Mouse (Mus musculus): ENCODE data around the gene Mamdc4. TPM values are rescaled to one million over a fixed set of nuclear protein-coding genes. Genes with fewer than 3 reads are reported as not detected.

The Mamdc4 gene
- total RNA-seq, 2 experiments from 2014 or later: 0.65 to 2.5 TPM

DNA sequence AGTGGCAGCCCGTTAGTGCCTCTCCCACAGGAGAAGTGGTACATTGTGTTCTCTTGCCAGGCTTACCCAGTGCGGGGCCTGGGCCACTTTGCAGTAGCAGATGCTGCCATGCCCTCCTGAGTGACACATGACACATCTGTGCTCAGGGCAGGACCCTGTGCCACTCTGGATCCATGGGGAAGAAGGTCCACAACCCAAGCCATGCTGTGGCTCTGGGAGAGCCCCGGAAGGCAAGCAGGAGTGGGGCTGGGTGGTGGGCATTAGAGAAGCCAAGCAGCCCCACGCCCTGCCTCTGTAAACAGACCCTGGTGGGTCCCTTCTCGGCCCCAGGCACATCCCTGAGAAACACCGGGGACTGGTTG lies 8.5 kb upstream of the Mamdc4 start:
- DNase-seq: no peak
- intact Hi-C loops (cut with DNase I): no loop called here

GRCm38 (mm10) chr2:25582466-25583119 lies 7.9 kb upstream of the Mamdc4 start:
- intact Hi-C loops (cut with DNase I): no loop called here
- no peak for DNase-seq

- intact Hi-C loops (cut with DNase I): no loop called here
These were observed 7.3 kb upstream of the Mamdc4 start for GRCm38 (mm10) chr2:25581901-25582301.

DNA sequence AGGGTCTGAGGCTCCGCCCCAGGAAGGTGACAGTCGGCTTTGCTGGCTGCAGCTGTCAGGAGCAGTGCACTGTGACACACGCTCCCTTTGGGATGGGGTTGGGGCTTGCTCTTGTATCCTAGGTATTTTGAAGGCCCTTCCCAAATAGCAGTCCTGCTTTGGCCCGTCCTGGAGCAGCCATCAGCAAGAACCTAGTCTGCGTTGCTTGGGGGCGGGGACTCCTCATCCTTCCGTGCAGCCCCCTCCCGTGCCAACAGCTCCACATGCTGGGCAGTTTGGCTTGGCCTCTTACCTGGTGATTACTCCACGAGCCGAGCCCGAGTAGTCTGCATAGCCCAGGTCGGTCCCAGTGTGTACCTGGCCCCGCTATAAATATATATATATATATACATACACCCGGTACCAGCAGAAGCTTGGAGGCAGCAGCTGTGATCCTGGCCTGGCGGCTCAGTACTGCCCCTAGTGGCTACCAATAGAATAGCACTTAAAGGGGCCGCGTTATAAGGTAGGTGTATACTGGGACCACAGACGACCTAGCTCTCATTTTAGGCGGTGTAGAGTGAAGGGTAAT lies 6.7 kb upstream of the Mamdc4 start, which contains the start of gene Ajm1:
TSS of gene Ajm1 (minus strand) at position 464 of the 571 bp plus-strand sequence.
- intact Hi-C loops (cut with DNase I): no loop called here
- DNase-seq: peak; percentile 58 to 73

More at GRCm38 (mm10) chr2:25581901-25582301, 7.3 kb upstream of the Mamdc4 start:
- DNase-seq: no peak

DNA sequence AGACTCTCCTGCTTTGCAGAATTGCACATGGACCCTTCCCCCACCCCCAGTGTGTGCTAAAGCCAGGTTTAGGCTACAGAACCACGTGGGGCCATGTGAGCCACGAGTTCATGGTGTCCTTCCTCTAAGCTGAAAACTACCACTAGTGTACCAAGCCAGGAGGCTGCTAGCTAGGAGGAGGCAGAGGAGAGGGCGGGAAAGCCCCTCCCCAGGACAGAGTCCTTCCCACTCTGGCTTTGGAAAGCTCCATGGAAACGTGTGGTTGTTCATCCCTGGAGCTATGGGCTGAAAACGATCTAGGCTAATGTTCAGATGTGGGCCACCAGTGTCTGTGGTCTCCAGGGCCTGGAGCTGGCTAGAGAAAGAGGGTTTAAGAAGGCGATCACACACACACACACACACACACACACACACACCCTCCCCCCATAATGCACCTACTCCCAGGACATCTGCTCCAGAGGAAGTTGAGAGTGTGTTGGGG lies 6.0 kb upstream of the Mamdc4 start:
- DNase-seq: no peak
- intact Hi-C loops (cut with DNase I): no loop called here

DNA sequence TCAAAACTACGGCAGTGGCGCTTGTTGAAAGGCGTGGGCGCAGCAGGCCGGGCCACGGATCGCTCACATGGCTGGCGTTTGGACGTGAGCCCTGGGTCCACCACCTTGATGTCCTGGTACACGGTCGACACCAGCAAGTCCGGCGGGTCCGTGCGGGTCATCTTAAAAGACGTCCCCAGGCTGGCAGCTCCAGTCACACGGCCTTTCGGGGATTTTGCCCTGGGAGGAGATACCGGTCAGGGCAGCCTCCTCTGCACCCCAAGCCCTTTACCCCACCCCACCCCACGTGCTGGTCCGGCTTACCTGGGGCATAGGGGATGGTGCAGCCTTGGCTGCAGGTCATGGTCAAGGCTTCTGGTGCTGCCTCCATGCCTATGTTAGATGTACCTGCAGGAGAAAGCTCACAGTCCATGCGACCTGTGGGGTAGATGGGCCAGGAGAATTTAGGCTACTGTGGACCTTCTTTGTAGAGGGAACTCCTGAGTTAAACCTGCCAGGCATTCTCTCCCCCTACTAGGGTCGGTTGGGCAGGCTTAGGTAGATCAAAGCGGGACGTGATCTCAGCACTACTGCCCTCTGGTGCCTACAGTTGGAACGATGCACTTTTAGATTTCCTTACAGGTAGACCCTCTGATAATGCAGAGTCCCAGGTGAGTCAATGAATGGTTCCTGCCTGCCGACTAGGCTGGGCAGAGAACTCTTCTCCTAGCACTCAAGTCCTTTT lies 5.3 kb upstream of the Mamdc4 start:
- DNase-seq: no peak
- intact Hi-C loops (cut with DNase I): no loop called here

DNA sequence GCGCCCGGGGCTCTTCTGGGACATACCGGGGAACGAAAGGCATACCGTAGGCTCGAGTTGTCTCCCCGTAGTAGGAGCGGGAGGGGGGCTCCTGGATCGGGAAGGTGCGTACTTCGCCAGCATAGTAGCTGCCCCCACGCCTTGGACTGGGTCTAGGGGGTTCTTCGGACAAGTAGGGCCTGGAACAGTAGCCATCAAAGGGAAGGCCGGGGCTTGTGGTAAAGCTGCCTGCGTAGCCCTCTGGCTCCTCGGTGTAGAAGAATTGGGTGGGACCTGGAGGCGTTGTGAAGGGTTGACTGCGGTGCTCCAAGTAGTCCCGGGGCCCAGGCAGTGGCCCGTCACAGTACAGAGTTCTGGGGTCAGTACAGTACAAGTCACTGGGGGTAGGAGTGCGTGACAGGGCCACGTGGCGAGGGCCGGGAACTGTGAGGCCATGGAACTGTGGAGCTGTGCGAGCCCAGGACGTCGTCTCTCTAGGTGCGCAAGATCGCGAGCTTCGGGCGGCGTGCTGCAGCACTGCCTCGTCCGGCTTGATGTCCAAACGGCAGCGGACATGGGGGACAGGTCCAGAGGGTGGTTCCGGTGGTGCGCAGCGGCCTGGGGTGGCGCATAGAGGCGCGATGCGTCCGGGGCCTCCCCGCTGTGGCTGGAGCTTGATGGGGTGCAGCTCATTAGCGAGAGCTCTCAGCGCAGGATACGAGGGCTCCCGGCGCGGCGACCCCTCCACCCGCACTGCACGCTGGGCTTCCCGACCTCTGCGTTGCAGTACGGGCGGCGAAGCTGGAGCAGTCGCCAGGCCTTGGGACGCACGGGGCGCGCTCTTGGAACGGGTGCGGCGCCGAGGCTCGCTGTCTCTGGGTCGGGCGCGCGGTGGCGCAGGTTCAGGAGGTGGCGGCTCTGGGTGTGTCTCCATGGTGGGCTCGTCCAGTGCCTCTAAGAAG lies 4.4 kb upstream of the Mamdc4 start:
- intact Hi-C loops (cut with DNase I): no loop called here
- DNase-seq: no peak

- intact Hi-C loops (cut with DNase I): no loop called here
- no peak for DNase-seq
These were observed 3.5 kb upstream of the Mamdc4 start for GRCm38 (mm10) chr2:25577951-25578795.

DNA sequence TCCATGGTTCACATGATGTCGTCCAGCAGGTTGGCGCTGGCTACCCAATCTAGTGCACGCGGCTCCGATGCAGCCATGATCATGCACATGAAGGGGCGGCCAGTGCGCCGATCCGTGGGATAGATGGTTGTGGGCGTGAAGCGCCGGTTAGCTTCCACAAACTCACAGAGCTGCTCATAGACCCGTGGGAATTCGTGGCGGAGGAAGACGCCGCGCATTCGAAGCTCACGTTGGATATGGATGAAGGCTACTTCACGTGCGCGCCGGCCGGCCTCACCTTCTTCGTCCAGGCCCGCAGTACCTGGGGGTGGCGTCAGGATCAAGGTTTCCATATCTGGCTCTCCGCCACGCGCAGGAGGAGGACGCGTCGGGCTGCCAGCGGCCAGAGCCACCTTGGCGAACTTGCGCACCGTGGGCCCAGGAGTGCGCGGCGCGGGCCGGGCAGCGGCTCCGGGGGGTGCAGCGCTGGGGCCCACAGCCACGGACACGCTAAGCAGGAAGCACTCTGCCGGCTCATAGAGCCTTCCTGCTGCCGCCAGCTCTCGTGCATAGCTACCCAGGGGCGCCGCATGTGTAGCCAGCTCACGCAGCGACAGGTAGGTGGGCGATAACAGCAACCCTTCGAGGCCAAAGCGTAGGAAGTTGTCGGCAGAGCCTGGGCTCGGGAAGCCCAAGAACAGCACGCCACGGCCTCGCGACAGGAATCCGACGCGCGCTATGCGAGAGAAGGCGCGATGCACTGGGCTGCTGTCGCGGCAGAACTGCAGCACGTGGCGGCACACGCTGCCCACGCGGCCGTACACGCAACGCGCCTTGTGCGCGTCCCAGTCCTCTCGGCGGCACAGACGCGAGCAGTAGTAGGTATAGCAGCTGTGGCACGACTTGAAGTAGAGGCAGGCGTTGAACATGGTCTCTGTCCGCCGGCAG lies 2.6 kb upstream of the Mamdc4 start:
- DNase-seq: no peak
- intact Hi-C loops (cut with DNase I): no loop called here

DNA sequence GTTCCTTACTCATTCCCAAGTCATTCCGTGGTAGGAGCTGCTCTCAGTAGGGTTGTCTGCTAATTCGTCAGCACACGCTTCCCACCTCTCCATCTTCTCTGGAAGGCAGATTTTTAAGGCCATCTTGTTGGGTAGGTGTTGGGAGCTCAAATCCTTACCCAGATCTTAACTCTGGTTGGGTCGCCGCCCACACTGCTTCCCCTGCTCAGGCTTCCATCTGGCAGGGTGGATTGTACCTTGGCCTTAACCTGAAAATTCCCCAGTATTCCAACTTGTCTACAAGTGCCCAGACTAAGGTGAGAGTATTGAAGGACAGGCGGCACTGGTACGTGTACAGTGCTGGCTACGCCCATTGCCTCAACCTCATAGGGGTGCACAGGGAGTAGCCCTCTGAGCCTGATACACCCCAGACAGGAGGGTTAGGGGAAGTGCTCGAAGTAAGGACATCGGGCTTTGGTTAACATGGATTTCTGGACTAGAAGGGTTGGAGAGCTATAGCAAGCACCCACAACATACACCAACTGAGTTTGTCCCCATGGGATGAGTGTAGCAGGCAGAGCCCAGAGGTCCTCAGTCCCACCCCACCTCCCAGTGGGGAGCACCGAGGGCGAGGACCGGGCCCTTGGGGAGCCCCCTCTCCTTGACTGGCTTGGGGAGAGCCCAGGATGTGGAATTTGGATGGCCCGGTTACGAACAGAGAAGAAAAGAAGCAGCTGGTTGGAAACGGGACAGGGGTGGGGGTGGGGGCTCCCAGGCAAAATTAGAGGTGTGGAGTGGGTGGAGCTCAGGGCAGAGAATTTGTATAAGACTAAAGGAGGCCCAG lies 1.6 kb upstream of the Mamdc4 start:
- intact Hi-C loops (cut with DNase I): no loop called here
- DNase-seq: no peak

- peak; percentile 46 for DNase-seq
- intact Hi-C loops (cut with DNase I): no loop called here
These were observed 885 bp upstream of the Mamdc4 start for GRCm38 (mm10) chr2:25575432-25576027.

DNA sequence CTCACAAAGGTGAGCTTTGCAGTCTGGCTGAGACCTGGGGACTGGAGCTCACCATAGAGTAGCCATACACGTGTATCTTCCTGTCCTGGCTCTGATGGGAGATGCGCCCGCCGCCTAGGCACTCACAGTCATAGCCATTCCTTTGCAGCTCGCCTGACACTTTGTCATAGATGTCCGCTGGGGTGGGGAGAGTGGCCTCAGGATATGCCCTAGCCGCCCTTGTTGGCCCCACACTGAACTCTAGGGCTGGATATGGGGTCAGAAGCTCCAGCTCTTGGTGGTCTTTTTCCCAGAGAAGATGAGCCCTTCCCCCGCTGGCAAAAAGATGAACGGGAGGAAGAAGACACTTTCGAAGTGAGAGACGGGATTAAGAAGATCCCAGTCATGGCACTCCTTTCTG lies 509 bp downstream of the Mamdc4 start:
- no peak for DNase-seq
- intact Hi-C loops (cut with DNase I): no loop called here

DNA sequence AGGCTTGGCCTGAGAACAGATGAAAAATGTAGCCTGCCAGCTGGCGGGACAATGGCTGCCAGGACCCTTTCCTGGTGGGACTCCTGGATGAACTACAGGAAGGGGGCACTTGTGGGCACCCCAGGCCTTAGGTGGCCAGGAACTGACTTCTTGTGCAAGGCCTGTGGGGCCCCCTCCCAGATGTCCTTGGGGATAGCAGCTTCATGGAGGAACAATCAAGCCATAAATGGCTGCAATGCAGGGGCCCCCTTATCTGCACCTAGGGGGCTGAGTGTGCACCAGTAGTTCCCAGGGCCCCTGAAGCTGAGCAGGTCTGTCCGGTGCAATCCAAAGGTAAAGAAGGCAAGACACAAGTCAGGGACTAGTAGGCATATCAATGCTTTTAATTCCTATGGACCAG lies 1.6 kb downstream of the Mamdc4 start:
- intact Hi-C loops (cut with DNase I): no loop called here
- no peak for DNase-seq

DNA sequence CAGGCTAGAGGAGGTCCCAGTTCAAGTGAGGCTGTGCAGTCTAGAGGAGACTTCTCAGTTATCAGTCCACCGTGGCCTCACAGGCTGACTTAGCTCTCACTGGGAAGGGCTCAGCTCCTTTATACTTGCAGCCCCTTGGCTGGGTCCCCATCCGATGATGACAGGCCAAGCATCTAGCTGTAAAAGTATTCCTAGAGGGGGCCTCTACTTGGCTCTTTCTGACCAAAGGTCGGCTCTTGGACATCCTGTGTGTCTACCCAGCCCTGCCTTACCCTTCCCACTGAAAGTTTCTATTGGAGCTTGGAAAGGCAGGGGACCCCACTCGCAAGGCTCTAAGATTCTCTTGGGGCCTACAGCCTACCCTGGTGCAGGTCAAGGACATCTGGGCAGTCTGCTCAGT lies 3.4 kb downstream of the Mamdc4 start:
- intact Hi-C loops (cut with DNase I): no loop called here
- DNase-seq: no peak

- intact Hi-C loops (cut with DNase I): no loop called here
- no peak for DNase-seq
These were observed 5.3 kb downstream of the Mamdc4 start for GRCm38 (mm10) chr2:25569323-25569722.

DNA sequence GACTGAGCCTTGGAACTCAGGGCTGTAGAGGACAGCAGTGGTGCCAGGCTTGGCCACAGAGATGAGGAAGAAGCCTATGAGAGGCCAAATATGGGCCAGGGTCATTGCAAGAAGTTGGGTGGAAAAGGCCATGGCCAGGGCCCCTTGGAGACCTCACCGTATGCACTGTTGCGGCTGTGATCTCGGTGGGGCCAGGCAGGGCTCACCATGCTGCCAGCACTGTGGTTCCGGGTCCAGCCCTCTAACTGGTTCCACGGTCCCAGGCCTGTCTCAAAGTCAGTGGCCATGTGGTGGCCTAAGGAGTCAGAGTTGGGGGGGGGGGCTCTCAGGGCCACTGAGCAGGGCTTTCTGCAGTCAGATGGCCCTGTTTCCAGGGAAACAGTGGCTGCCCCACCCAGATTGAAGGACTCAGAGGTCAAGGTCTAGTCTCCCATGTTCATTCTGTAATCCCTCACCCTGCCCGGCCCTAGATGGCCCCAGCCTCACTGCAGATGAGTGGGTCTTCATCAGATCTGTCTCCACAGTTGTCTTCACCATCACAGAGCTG lies 6.1 kb downstream of the Mamdc4 start:
- intact Hi-C loops (cut with DNase I): no loop called here
- DNase-seq: no peak

GRCm38 (mm10) chr2:25566558-25566957 lies 8.1 kb downstream of the Mamdc4 start:
- intact Hi-C loops (cut with DNase I): no loop called here
- DNase-seq: no peak

Measured in heart, postnatal 36 days (tissue).